Mouse (Mus musculus) stomach, postnatal 0 days (tissue): Measurements from ENCODE around the gene Abcb9.

Experiments
- CTCF ChIP-seq: IDR thresholded peaks from 2 replicates; pipeline ENCODE4 v1.5.1; 2016; ENCODE audit warnings: antibody characterized with exemption, low read depth, mild to moderate bottlenecking, moderate library complexity
- EP300 ChIP-seq: optimal IDR thresholded peaks from 2 replicates; pipeline ENCODE3; 2016; ENCODE audit warnings: antibody characterized with exemption

- TF ChIP-seq CTCF (no peak), EP300 (no peak)
Measured at GRCm38 (mm10) chr5:124082941-124083688, 12.5 kb downstream of the Abcb9 start.
